Mouse (Mus musculus) retina, embryonic 14.5 days (tissue): ENCODE results near the gene Dlg5.
A peak's percentile ranks its signal among the peaks of the same experiment; 100 is the strongest.

Source experiments
- DNase-seq: peaks from one replicate; pipeline ENCODE4 v3.0.0-alpha.2; 2015; ENCODE audit warnings: low spot score

Gene Dlg5

DNA sequence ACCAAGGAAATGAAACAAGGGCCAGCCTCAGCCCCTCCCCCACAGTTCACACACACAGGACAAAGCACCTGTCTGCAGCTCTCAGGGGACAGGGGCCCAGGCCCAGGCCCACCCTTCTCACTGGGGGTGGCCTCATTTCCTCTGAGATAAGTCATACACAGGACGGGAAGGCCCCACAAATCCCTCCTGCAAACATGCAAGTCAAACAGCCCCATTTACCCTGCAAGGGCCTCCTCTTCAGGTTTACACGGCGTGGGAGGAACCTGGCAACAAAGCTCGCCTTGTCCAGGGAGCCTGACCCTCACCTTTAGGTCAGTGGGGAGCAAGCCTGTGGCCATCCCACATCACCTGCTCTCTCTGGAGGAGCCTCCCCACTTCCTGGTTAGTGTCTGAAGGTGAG lies 60.2 kb downstream of the Dlg5 start:
- DNase-seq: peak; percentile 41

DNA sequence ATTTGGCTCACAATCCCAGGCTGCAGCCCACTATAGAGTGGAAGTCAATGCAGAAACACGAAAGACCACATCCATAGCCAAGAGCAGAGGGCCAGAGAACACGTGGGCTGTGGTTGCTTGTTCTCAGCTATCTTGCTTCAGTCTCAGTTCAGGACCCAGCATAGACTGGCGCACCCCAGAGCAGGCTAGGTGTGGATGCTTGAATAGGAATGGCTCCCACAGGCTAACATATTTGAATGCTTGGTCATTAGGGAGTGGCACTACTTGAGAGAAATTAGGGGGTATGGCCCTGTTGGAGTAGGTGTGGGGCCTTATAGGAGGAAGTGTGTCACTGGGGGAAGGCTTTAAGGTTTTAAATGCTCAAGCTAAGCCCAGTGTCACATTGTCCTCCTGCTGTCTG lies 62.8 kb downstream of the Dlg5 start:
- DNase-seq: no peak

DNA sequence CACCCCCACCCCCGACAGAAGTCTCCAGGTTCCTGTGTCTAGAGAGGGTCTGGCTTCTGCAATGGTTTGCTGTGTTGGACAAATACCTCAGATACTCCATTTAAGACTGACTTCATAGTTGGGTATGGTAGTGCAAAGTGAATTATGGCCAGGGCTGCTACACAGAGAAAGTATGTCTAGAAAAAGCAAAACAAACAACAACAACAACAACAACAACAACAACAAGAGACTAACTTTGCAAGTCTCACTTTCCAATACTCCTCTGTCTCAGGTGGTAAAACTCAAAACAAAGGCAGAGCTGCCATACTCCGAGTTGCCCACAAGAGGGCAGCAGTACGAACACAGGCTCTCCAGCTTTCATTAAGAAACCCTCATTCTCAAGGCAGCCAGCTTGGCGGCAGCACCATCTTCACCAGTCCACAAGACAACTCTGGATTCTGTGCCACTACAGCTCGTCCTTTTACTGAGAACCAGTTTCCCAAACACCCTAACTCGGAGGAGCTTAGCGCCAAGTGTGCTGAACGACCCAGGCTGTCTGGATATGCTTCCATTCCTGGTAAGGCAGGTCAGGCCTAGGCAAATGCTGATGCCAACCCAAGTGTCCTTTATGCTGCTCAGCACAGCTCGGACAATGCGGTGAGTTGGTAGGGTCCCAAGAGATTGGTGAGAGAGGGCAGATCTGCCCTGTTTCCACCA lies 63.8 kb downstream of the Dlg5 start:
- peak; percentile 92 for DNase-seq

DNA sequence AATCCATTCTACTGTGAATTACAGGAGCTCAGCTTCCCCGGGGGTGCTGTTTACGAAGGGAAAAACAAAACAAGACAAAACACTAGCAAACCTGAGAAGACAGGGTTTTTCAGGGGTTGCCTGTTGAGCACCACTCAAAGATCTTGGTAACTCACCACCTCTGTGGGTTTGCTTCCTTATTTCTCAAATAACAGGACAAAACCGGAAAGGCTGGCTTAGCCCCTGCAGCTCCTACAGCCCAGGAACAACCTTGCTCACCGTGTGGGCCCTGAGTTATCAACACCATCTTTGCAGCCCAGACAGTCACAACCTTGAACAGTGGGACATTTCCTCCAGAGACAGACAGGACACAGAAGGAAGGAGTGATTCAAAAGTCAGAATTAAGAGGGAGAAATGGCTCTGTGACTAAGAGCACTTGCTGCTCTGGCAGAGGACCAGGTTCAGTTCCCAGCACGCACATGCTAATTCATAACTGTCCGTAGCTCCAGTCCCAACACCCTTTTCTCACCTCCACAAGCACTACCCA lies 66.2 kb downstream of the Dlg5 start:
- DNase-seq: no peak

DNA sequence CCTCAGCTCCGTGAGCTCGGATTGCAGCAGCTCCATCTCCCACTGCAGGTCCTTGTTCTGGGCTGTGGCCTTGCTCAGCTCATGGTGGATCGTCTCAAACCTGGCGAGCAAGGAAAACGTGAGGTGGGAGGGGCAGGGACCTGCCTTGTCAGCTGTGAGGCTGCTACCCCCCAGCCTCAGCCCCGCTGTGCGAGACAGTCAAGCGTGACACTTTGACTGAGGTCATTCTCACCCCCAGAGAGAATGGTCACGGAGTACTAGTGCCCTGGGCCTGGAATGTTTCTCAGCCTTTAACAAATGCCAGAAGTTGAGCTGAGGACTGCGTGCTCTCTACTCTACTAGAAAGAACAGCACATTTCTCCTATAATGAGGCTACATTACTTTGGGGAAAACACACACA lies 69.1 kb downstream of the Dlg5 start:
- DNase-seq: no peak

DNA sequence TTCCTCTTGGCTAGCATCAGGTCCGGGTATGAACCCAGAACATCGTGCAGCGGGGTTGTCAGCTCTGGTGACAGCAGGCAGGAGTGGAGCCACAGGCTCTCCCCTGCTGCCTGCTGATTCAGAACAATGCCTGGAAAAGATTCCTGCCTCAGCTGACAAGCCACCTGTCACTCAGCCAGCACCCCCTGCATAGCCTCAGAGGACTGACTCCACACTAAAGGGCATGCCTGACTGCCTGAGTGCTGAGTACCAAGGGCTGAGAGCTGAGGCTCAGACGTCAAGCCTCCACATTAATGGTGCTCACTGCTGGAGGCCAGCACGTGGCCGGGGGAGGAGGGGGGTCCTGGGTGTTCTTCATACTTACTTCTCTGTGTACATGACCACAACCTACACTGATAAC lies 72.4 kb downstream of the Dlg5 start:
- no peak for DNase-seq

DNA sequence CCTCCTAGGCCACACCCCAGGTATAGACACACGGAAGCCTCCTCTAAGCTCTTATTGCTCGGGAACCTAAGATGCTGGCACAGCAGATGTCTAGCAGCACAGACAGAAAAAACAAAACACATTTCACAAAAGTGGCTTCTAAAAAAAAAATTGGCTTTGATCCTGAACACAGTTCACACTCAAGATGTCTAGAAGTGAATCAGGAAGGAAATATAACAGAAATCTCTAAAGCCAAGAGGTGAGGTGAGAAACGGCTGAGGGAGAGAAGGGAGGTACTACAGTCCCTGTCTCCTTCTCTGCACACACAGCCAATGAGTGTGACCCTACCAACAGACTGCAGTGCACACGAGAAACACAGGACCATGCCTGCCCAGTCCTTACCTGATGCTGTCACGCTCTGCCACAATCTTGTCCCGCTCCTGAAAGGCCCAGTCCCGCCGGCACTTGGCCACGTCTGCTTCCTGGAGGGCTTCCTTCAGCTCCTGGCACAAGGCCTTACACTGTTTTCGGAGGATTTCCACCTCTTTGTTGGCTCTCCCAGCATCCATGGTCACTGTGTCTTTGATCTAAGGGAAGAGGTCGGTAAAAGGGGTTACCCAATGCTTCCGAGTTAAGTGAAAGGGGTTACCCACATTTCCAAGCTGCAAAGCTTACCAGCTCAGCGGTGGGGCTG lies 73.9 kb downstream of the Dlg5 start:
- no peak for DNase-seq

DNA sequence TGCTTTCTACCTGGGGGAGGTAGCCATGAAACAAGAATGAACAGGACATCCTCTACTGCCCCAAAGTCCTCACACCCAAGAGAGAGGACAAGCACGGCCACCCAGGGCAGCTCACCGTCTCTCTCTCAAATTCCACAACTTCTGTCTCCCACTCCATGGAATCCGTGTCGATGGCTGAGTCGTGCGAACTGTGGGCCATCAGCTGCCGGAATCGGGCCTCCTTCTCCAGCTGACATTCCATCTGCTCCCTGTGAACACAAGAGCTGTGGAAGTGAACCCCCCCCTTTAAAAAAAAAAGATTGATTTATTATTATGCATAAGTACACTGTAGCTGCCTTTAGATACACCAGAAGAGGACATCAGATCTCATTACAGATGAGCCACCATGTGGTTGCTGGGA lies 79.7 kb downstream of the Dlg5 start:
- DNase-seq: no peak

DNA sequence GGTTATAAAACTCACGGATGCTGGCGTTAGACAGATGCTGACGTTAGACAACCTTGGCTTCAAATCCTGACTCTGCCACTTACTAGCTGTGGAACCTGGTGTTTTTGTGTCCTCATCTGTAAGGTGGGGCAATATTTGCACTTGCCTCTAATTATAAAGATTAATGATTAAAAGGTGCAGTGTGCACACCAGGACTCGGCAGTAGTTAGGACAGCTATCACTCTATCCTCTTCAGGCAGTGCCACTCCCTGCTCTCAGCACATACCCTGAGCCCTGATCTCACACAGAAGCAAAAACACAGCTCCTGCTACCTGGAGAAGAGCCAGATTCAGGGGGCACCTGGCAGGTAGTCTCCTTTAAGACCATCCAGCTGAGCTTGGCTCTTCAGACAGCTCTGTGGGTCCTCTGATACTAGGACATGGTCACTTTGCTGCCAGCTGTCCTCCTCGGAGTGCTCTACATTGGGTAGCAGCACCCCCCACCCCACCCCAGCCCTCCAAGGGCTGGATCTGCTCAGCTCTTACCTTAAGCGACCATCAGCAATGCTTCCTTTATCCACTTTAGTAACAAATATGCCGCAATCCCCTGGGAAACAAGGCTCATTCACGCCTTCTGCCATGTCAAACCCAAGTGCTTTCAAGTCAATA lies 80.9 kb downstream of the Dlg5 start:
- DNase-seq: no peak

- DNase-seq: no peak
These were observed 82.9 kb downstream of the Dlg5 start for GRCm38 (mm10) chr14:24162856-24163255.

DNA sequence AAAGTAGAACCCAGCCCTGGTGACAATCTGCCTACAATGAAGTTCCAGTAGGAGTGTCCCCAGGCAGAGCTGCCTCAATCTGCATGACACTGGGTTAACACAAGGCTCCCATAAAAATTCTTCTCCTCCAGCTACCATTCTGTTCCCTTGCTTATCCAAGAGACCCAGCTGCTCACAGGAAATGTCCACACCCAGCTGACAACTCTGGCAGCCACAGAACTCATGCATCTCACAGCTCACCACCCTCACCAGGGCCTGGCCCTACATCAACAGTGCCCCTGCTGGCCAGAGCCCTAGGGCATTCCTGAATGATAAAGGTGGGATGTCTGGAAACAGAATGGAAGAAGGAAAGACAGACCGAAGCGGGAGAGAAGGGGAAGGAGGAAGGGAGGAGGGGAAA lies 96.8 kb downstream of the Dlg5 start:
- DNase-seq: no peak

DNA sequence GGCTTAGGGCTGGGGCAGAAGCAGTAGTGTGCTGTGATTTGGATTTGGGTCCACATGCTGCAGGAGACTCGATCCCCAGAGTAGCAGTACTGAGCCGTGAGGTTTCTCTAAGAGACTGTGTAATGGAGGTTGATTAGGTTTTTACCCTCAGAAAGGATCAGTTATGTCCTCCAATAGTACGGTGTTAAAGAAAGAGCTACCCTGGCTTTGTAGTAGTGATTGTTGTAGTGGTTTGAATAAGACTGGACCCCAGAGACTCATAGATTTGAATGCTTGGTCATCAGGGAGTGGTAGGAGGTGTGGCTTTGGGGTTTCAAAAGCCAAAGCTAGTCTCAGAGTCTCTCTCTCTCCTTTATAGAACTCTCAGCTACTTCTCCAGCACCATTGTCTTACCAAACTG lies 100.9 kb downstream of the Dlg5 start:
- no peak for DNase-seq

DNA sequence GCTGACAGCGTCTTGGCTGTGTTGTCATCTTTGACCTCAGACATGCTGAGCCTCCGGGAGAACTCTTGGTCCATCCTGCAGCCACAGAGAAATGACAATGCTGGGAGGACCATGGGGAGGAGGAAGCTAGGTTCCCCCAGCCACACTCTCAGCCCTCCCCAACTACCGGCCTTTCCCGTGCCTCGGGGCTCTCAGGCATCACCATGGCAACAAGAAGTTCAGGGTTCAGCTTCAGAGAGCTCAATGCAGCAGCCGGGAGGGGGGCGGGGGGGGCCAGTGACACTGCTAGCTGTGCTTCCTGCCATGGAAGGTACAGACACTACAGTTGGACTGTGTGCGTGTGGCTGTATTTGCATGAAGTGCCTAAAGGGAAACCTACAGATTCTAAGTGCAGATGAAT lies 101.3 kb downstream of the Dlg5 start:
- no peak for DNase-seq

GRCm38 (mm10) chr14:24142926-24143430 lies 102.7 kb downstream of the Dlg5 start:
- DNase-seq: no peak

- no peak for DNase-seq
These were observed 104.0 kb downstream of the Dlg5 start for GRCm38 (mm10) chr14:24141727-24142126.

DNA sequence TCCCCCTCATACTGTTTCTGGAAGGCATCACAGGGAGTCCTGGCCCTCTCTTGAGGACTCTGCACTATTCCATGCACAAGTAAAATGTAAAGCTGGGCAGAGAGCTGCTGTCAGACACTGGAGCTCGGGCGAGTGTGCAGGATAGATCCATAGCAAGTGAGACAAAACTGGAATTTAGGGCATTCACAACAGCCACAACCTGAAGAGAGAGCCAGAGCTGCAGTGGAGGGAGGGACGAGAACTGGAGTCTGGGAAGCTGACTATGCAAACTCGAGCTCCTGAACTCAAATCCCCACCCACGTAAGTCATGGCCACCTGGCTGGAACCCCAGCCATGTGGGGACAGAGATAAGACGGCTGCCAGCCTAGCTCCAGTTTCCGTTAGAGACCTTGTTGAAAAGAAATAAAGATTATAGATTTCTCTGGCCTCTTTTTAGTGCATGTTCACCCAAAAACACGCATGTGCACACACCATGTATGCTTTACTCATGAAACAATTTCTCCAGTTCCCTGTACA lies 105.4 kb downstream of the Dlg5 start:
- no peak for DNase-seq

DNA sequence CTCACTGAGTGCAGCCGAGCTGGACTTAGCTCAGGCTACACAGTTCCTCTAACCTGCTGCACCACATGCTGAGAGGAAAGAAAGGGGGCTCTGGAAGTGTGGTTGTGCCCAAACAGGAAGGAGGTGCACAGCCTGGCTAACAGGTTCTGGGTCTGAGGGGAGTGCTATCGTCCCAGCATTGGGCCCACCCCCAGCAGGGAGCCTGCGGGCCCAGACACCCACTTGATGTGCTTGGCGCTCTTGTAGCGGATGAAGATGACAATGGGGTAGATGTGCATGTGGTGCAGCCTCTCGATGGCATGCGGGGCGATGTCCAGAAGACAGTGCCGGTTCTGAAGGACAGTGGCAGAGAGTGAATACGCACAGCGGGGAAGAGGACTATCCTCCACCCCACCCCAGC lies 108.8 kb downstream of the Dlg5 start:
- no peak for DNase-seq

DNA sequence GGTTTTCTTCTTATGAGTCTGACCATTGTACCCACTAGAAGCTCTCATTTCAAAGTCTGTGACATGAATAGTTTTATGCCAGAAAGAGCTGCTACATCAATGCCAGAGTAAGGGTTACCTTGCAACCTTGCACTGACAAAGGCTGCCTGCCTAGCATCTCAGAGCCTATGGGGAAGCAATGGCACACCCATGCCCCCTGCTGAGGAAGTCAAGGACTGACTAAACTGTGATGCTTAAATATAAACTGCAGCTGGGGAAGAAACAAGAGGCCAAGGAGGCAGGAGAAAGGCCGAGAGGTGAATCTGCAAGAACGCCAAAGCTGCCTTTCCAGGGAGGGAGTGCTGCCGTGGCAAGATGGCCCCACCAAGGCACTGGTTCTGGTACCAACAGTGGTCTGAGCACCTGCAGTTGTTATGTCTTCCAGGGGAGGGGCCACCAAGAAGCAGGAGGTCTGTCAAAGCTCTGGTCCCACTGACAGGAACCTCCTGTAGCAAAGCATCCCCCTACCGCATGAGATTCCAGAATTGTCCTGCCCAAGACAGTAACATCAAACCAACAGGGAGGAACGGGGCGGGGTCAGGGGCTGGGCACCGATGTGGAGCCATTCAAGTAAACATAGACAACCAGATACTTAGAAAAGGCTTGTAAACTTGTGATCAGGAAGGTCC lies 111.0 kb downstream of the Dlg5 start:
- no peak for DNase-seq

GRCm38 (mm10) chr14:24133801-24134200 lies 111.9 kb downstream of the Dlg5 start:
- no peak for DNase-seq

DNA sequence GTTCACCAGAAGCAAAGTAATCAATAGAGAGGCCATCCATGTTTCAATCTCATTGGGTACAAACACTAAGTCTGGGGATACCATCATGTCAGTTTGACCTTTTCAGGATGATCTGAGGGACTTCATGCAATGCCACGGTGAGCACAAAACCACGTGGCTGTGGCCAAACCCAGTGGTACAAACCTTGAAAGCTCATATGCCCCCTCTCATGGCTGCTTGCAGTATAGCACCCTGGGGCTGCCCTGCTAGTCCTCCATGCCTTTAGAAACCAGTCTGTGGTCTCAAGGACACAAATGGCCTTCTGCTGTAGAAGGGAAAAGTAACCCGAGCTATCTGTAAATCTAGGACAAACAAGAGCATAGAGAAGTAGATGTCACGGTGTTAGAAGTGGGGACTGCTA lies 113.6 kb downstream of the Dlg5 start:
- peak; percentile 55 for DNase-seq

- no peak for DNase-seq
These were observed 120.7 kb downstream of the Dlg5 start for GRCm38 (mm10) chr14:24125069-24125468.

- DNase-seq: no peak
These were observed 121.5 kb downstream of the Dlg5 start for GRCm38 (mm10) chr14:24124171-24124570.
